Mouse (Mus musculus) retina, postnatal 1 day (tissue): ENCODE measurements at regions not wholly inside any gene's neighbourhood (a gene's known extent, or its start where the extent isn't known, plus 50 kb on each side); places are given as distances from the start of the nearest gene placed in this dataset.

ENCODE experiments used
- DNase-seq: peaks from one replicate; pipeline ENCODE4 v3.0.0-alpha.2; 2012

DNA sequence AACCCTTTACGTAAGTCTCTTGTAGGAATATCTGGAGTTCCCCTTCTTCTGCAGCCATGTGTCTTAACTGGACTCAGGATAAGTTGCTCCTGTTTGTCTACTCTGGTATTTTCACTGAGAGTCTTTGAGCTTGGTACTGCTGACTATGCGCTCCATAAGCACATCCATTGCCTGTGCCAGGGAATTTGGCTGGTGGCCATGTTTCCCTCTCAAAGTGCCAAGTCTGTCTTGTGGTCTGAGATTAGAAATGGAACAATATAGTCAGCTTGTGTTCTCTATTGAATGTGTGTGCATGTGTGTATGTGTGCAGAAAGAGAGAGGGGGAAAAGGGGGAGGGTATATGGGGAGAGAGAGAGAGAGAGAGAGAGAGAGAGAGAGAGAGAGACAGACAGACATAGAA, 263.7 kb downstream of the Olfm4 start:
- DNase-seq = no peak

DNA sequence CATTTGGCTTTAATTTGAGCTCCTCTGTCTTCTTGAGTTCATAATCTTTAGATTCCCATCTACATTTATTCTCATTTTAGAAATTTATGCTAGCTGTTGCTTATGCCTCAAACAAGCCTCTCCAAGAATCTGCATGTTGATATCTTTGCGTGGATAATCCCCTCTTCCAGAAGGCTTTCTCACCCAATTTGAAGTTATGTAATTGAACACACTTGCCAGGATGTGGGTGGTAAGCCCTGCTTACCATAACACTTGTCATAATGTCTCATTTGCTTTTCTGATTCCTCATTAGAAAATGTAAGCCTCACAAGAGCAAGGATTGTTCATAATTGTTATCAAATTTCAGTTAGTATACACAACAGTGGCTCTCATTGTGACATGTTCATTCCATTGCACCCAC, 266.0 kb downstream of the Olfm4 start:
- no peak for DNase-seq

DNA sequence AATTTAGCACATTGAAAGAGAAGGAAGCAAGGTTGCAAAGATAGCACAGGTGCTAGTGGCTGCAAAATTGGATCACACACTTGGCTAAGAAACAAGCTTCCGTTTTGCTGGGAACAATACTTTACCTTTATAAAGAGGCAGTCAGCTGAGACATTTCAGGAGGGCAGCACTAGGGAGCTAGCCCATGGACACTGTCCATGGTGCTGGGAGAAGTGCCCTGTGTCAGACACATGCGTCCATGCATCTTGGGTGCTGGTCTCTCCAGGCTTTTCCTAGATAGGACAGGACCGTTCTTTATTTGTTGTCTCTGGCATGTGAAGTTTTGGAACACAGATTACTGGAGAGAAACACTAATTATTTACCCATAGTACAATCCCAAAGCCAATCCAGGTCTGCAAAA, 273.2 kb downstream of the Olfm4 start:
- DNase-seq = no peak

DNA sequence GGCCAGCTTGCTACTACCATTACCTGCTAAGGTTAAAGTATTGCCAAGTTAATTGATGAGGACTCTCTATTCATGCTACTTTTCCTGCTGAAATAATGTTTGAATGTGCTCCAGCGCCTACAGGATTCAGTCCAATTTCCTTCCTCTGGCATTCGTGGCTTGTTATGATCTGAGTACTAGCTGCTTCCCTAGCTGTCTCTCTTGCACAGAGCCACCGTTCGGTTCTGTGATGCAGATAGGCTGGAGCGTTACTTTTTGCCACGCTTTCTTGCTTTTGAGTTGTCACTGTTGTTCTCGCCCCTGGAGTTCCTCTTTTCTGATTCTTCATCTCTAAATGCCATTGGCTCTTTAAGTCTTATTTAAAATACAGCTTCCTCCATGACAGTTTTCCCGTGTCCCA, 279.3 kb downstream of the Olfm4 start:
- no peak for DNase-seq

DNA sequence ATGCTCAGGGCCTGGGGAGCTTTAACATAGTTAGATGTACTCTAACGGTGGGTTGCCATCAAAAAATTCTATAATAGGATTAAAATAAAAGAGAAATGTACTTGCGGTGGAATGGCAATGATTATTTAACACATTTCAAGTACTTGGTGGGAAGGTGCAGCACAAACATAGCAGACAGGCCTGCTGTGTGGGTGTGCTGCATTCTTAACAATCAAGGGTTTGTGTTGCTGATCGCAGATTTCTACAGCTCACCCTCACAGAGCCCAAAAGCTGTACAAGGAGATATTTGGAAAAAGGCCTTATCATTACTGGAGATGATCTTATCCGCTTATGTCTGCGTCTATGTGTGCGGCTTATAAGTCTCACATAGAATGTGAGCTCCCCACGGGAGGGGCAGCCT, 281.2 kb downstream of the Olfm4 start:
- DNase-seq = no peak

DNA sequence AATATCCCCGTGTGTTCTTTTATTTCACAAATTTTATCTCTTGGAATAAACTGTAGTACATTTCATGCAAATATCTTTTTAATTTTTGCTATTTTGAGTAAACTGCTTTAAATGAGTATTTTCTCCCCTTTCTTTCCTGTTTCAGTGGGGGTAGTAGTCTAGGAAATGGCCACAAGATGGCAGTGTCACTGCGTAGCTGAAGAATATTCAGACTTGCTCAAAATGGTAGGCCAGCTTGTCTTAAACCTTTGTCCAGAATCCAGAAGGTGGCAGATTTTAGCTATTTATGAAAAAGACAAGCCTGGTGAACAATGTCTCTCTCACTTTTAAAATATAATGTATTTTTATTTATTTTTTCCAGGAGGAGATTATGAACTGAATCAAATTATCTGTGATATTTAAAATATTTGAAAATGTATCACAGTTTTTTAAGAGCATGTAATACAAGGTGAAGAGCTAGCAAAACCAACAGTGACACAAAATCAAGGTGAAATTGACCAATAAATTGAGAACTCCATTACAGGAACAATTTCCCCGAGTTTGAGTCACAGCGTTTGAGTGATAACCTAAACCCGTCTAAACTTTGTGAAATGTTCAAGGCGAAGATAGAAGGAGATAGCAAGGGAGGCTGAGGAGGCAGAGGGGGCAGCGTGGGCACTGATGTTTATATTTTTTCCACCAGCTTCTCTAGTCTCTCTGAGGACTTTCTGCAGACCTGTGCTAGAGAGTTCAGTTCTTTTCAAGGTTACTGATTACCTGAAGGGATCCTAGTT, 285.5 kb downstream of the Olfm4 start:
- DNase-seq = peak; percentile 89

DNA sequence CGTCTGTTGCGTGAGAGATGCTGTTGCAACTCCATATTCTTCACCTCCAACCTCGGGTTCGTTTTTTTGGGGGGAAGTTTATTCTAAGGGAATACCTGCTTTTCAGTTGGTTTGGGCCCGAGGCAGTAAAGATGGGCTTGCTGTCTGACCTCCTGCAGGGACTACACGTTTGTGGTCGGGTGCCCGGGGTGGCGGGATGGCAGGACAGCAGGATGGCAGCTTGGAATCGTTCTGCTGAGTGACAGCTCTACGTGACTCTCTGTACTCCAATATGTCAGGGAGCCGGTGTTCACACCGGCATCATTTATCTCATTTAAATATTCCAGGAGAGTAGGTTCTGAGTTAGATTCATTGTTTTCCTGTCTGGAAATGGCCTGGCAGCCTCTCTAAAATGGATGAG, 286.2 kb downstream of the Olfm4 start:
- DNase-seq = no peak

DNA sequence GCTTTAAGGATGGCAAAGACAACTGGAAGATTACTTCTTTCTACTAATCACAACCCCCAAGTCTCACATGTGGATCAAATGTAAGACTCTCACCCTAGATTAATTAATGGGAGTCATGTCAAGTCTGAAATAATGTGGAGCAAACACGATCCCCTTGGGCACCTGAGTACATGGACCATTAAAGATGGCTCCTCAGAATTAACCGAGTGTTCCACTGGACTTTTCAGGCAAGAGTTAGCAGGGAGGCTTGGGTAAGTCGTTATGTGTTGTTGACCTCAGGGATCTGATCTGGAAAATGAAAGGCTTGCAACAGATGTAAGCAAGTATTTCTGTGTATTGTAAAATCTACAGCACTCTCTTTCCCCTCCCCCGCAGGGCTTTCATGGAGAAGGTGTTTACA, 296.3 kb downstream of the Olfm4 start:
- no peak for DNase-seq

DNA sequence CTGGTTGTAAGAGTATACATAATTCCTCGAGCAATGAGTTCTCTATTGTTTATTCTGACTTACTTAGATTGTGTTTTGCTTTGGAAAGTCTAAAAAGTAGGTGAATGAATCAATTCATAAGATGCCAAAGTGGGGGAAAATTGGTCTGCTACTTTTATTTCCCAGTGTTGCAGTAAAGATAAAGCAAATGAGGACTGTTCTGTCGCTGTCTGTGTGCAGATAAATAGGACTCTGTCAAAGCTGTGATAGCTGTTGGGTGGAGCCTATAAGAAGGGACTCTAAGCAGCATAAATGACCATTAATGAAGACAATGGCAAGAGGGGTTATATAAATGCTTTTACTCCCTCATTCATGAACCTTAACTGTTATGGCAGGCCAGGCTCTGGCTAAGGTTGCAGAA, 299.8 kb downstream of the Olfm4 start:
- DNase-seq = no peak

DNA sequence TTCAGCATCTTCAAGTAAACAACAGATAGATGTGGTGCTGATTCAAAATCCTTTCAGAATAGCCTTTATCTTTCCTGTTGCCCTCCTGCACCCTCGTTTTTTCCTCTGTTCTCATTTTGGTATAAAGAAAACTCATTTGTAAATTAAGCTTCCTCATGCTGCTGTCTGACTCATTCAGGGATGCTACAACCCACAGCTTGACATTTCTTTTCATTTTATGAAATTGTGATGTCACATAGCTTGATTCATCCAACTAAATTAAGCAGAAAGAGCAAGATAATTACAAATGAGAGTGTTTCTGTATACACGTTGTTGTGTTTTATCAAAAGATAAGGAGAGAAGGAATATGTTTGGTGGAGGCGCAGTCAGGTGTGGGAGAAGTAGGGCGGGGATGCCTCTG, 307.5 kb downstream of the Olfm4 start:
- DNase-seq = no peak

DNA sequence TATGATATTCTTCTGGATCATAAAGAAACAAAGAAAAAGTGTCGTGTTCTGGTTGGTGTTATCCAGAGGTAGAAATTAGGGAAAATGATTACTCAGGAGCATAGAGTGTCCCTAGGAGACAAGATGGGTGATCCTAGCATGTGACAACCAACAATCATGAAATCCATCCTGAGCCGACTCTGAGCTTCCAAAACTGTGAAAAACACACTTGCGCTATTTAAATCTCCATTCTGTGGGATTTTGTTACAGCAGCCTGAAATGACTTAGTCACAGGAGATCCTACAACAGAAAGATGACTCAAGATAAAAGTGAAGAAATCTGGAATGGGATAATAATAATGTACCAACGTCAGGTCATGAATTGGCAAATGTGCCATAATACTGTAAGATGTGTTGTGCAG, 309.5 kb downstream of the Olfm4 start:
- no peak for DNase-seq

DNA sequence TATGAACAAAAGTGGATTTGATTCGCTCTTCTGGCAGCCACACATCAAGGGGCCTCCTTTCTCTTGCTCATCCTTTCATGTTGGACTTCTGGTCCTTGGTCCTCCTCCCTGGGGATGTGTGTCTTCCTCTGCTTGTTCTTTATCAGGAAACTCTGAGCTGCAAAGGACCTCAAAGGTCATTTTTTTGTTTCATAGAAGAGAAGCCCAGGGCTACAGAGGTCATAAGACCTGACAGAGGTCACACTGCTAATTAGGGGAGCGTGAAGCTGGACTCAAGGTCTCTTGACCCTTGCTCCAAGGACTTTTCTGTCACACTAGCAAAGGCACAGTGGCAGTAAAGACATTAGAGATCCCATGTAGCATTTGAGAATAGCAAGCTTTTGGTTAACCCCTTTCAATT, 345.8 kb downstream of the Olfm4 start:
- DNase-seq = no peak

DNA sequence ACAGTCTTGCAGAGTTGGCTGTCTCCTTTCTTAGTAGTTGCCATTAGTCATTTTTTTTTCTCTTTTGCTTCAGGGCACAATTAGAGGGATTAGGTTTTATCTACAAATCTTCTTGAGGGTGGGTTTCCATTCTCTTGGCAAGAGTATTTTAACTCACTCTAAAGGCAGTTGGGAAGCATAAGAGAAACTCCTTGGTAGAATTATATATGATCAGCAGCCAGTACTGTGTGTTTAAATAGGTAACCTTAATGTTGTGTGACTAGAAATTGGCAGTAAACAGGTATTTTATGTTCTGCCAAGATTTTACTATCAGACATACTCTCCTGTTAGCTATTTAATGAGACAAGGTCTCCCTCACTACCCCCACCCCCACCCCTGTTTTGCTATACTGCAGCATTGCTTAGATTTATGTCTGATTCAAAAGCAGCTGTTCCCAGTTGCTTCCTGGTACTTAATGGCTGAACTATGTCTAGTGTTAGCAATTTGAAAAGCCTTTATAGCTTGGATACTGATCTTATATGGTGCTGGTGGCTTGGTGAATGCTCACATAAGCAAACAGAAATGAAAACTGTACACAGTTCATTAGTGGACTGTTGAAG, 378.2 kb downstream of the Olfm4 start:
- DNase-seq = no peak

DNA sequence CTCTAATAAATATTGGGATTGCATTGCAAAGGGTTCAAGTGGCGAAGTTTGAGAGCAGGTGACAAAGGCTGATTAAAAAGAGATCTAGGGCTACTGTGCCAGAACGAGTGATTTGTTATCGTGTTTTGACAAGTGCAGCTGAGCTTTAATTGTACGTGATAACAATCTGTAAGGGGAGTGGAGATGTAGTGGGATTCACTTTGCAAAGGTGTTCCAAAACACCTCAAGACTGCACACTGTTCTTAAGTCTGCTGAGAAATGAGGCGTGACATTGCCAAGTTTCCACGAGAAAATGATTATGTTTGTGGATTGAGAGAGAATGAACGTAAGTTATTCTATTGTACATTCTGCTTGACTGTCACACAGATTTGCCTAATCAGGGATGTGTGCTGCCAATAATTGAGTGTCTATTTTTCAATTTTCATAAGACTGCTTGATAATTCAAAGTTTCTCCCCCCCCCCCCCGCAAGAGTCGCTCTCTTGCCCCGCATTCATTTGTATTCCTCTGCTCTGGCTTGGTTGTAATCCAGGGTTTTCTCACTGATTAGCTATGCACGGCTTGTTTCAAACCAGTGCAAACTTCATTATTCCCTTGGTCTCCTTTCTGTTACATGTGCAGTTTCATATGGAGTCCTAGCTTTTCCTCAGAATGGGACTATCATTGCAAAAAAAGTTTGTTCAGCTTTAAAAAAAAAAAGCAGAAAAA, 385.7 kb downstream of the Olfm4 start:
- DNase-seq = peak; percentile 19

DNA sequence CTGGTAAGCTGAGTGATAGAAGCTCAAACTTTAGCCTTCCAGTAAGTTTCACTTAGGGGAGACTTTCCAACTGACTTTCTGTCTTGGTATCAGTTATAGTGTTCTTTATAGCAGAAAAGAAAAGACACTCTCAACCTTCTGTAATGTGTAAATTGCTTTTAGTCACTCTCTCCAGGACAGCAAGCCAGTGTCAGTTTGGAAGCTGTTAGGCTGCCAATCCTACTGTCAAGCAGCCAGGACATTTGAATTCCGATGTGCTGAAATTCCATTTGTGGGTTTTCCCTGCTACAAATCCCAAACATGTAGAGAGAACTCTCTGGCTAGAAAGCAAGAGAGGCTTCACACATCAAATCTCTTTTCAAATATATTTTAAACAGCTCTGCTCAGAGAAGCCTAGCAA, 390.4 kb downstream of the Olfm4 start:
- no peak for DNase-seq

DNA sequence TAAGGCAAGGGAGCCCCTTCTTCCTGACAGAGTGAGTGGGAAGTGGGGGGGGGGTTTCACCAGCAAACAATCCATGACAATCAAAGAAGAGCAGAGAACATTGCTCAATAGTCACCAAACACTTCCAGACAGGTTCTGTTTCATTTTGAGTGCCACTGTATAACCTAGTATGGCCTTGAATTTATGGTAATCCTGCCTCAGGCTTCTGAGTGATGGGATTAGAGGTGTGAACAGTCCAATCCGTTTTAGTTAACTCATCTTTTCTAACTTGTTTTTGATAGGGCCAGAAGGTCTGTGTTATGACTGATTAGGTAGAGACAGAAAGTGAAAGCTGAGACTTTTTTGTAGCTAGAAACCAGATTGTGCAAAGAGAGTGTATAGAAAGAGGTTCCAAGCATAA, 393.2 kb downstream of the Olfm4 start:
- no peak for DNase-seq

DNA sequence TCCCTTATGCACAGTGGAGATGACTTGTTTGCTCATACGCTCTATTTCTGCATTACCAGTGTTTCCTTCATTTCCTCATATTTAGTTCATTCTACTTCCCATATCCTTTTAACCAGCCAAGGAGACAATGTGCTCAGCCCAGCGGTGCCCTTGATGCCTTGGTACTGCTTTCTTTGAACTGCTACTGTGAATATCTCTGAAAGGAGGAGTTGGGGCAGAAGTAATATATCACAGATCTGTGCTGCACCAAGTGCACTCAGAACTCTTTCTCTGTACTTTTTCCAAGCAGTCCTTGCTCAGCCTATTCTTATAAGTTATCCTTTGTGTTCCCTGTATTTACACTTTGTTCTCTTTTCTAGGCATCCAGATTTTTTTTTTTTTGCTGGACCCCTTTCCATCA, 407.5 kb downstream of the Olfm4 start:
- peak; percentile 76 for DNase-seq

DNA sequence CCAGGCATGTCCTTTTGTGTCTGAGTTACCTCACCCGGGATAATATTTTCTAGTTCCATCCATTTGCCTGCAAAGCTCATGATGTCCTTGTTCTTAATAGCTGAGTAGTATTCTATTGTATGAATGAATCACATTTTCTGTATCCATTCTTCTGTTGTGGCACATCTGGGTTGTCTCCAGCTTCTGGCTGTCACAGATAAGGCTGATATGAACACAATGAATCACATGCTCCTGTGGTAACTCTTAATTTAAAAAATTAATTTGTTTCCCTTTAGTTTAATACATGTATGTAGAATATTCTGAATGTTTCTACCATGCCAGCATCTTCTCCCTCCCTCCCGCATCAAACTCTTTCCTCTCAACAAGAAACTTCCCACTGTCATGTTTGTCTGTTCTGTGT, 424.4 kb downstream of the Olfm4 start:
- no peak for DNase-seq

DNA sequence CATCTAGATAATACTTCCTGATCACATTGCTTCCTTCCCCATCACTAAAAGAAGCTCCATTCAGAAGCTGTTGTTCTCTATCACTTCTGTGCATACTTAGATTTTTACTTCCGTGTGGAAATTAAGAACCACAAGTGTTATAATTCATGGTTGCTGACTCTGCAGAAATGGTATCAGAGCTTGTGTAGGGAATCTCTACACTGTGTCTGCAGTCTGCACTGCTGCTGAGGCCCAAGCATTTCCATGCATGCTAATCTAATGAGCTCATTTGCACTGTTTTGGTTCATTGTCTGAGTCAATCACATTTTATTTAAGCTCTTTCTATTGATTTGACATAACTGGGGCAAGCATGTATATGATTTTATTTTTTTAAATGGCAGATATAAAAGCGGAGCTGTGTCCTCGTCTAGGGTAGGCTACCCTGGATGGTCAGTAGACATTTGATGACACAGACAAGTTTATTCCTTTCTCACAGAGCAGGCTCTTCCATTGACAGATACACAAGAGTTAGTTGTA, 435.0 kb downstream of the Olfm4 start:
- peak; percentile 87 for DNase-seq

DNA sequence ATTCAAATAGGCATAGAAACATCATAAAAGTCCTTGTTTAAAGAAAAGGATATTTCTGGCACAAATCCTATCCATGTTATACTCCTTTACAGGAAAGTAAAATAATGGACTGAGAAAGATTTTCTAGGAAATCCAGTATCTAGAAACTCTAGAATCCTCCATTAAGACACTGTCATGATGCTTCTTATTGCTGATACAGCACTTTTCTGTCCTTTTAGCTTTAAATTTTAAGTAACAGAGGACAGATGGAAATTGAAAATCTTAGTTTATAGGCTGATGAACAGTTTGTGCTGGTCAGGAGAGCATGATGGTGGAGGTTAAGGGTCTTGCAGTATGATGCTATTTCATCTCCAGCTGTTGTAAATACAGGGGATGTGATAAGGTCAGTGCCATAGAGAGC, 459.9 kb downstream of the Olfm4 start:
- DNase-seq = no peak

DNA sequence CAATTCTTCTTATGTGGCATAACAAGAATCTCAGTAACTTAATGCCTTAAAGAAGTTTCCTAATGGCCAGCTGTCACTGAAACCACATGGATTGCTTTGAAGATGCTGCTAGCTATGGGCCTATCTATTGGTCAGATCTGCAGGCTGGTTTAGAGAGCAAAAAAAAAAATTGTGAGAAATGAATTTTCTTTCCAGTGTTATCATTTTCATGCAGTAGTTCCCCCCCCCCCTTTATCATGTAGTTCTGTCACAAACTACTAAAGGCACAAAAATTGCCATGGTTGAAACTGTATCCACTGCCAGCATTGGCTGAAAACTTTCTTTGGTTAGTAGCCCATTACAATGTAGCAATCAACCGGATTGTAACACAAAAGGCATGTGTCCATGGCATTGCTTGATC, 487.6 kb downstream of the Olfm4 start:
- no peak for DNase-seq

DNA sequence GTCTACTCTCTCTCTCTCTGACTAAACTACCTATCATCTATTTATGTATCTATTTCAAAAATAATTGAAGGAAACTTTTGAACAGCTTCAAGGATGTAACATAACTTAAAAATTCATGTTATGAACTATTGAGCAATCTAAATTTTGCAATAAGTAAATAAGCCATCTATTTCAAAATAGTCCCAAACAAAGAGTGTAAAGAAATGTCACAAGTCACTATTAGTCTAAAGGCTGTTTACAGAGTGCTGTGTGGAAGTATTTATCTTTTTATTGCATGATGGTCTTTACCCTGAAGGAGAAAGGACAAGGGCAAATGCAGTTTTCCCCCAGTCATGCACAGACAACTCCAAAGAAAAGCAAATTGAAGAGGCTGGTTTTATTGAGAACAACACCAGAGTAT, 496.0 kb downstream of the Olfm4 start:
- DNase-seq = no peak

DNA sequence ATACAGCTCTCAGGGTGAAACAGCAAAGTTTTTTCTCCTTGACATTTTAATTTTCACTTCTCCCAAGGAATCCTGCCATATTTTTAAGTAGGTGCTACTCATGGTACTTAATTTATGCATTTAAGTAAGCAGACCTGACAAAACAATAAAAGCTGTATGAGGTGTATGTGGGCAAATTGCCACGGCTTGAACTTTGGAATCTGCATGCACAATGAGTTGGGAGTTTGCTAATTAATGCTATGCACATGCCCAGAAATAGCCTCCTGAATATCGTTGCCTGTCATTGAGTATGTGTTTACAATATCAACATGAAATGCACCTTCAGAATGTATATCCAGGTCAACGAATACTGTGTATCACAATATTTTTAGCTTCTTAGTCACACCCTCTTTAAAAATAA, 498.9 kb downstream of the Olfm4 start:
- no peak for DNase-seq

DNA sequence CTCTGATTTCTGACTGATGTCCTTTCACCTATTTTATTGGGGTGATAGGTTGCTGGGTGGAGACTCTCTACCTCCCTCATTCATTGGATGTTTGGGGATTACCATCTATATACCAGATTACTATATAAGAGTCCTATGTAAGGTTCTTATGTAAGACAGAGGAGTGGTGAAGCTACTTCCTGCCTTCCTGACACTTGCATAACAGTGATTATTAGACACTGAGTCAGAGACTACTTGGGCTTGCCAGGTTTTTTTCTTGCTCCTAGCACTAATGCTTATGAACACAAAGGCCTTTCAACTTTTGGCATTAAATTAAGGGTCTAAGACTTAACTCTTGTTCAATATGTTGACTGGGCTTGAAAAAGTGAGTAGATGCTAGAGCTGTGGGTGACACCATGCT, 500.4 kb downstream of the Olfm4 start:
- no peak for DNase-seq
